Mouse (Mus musculus): ENCODE data around the gene Scgb1b2.

Scgb1b2 gene

GRCm38 (mm10) chr7:31291721-31292120 lies at the start of gene Scgb1b2:
Scgb1b2 (minus strand) TSS chr7:31291821.
- no peak for DNase-seq (ENCODE audit: low spot score in 2 of 2)

- DNase-seq (ENCODE audit: low spot score in 2 of 2): no peak
Observed at GRCm38 (mm10) chr7:31290208-31290607, 1.4 kb downstream of the Scgb1b2 start, which contains the start of gene Scgb2b2. Scgb2b2 (plus strand) TSS chr7:31290508.
